Mouse (Mus musculus) layer of hippocampus, adult 9-11 months (tissue): ENCODE measurements around the gene Srcin1.

Source experiments
- DNase-seq: peaks from one replicate; pipeline ENCODE4 v3.0.0; 2022

The Srcin1 gene

GRCm38 (mm10) chr11:97500720-97501448, 75.1 kb downstream of the Srcin1 start:
- no peak for DNase-seq

GRCm38 (mm10) chr11:97499865-97500719, 75.9 kb downstream of the Srcin1 start, which contains the start of gene 4933428G20Rik:
TSS of gene 4933428G20Rik (minus strand) at chr11:97500340.
- no peak for DNase-seq

- DNase-seq = no peak
These were observed 78.4 kb downstream of the Srcin1 start for GRCm38 (mm10) chr11:97497543-97497942.

GRCm38 (mm10) chr11:97492836-97493235, 83.2 kb downstream of the Srcin1 start:
- no peak for DNase-seq

GRCm38 (mm10) chr11:97491640-97492039, 84.3 kb downstream of the Srcin1 start:
- no peak for DNase-seq

- no peak for DNase-seq
These were observed 86.2 kb downstream of the Srcin1 start for GRCm38 (mm10) chr11:97489589-97490324.

GRCm38 (mm10) chr11:97487656-97488055, 88.3 kb downstream of the Srcin1 start:
- DNase-seq = no peak

GRCm38 (mm10) chr11:97485661-97486060, 90.3 kb downstream of the Srcin1 start:
- DNase-seq = no peak

- no peak for DNase-seq
These were observed 96.2 kb downstream of the Srcin1 start for GRCm38 (mm10) chr11:97479824-97480223.

GRCm38 (mm10) chr11:97479085-97479484, 96.9 kb downstream of the Srcin1 start:
- no peak for DNase-seq

- DNase-seq = no peak
These were observed 97.6 kb downstream of the Srcin1 start for GRCm38 (mm10) chr11:97478345-97478744.

- no peak for DNase-seq
These were observed 98.6 kb downstream of the Srcin1 start for GRCm38 (mm10) chr11:97477431-97477830.

- no peak for DNase-seq
These were observed 99.5 kb downstream of the Srcin1 start for GRCm38 (mm10) chr11:97476334-97477095.

GRCm38 (mm10) chr11:97471276-97471675, 104.7 kb downstream of the Srcin1 start:
- no peak for DNase-seq

- no peak for DNase-seq
These were observed 106.2 kb downstream of the Srcin1 start for GRCm38 (mm10) chr11:97469828-97470227.

GRCm38 (mm10) chr11:97468639-97469287, 107.2 kb downstream of the Srcin1 start:
- DNase-seq = peak; percentile 73

GRCm38 (mm10) chr11:97466444-97467160, 109.4 kb downstream of the Srcin1 start:
- no peak for DNase-seq

GRCm38 (mm10) chr11:97465957-97466356, 110.0 kb downstream of the Srcin1 start:
- no peak for DNase-seq

- no peak for DNase-seq
These were observed 112.0 kb downstream of the Srcin1 start for GRCm38 (mm10) chr11:97463991-97464390.

GRCm38 (mm10) chr11:97463166-97463565, 112.8 kb downstream of the Srcin1 start:
- DNase-seq = no peak

GRCm38 (mm10) chr11:97462538-97462937, 113.4 kb downstream of the Srcin1 start:
- DNase-seq = no peak
